Mouse (Mus musculus) limb, embryonic 14.5 days (tissue): ENCODE results near the gene Gm45808. TPM values are rescaled to one million over a fixed set of nuclear protein-coding genes. Genes with fewer than 3 reads are reported as not detected.

ENCODE experiments used
- ATAC-seq: fragments of 200-750 bp; cut with Nextera tagmentation; 2 replicates; pipeline ENCODE4 v1.8.0; 2017; ENCODE audit warnings: low read depth, moderate number of reproducible peaks, moderate TSS enrichment; ENCODE audit not compliant: low FRiP score
- DNase-seq: peaks from one replicate; pipeline ENCODE4 v3.0.0-alpha.2; 2015; ENCODE audit warnings: low spot score
- H3K27ac ChIP-seq: fragments of 300-500 bp; sonication (generic); replicated peaks from 2 replicates; pipeline ENCODE4 v1.5.1; 2014; ENCODE audit warnings: low read depth, mild to moderate bottlenecking, low read length, moderate library complexity, mixed read lengths
- H3K27me3 ChIP-seq: fragments of 300-500 bp; sonication (generic); 2 replicates; pipeline ENCODE4 v1.6.1; 2014; ENCODE audit warnings: low read length, mixed read lengths; ENCODE audit not compliant: control insufficient read depth, insufficient read depth
- H3K36me3 ChIP-seq: fragments of 300-500 bp; sonication (generic); 2 replicates; pipeline ENCODE4 v1.6.1; 2014; ENCODE audit warnings: mild to moderate bottlenecking, low read length, moderate library complexity, mixed read lengths; ENCODE audit not compliant: control insufficient read depth, insufficient read depth
- H3K4me1 ChIP-seq: fragments of 300-500 bp; sonication (generic); 2 replicates; pipeline ENCODE4 v1.6.1; 2014; ENCODE audit warnings: antibody characterized with exemption, low read length, mixed read lengths; ENCODE audit not compliant: control insufficient read depth, insufficient read depth
- H3K4me2 ChIP-seq: fragments of 300-500 bp; sonication (generic); replicated peaks from 2 replicates; pipeline ENCODE4 v1.6.1; 2014; ENCODE audit warnings: low read depth, mild to moderate bottlenecking, low read length, moderate library complexity; ENCODE audit not compliant: severe bottlenecking
- H3K4me3 ChIP-seq: fragments of 300-500 bp; sonication (generic); replicated peaks from 2 replicates; pipeline ENCODE4 v1.5.1; 2014; ENCODE audit warnings: low read length
- H3K9ac ChIP-seq: fragments of 300-500 bp; sonication (generic); 2 replicates; pipeline ENCODE4 v1.6.1; 2014; ENCODE audit warnings: mild to moderate bottlenecking, low read depth, low read length, moderate library complexity; ENCODE audit not compliant: severe bottlenecking
- H3K9me3 ChIP-seq: fragments of 300-500 bp; sonication (generic); 2 replicates; pipeline ENCODE4 v1.6.1; 2016; ENCODE audit warnings: low read length; ENCODE audit not compliant: control insufficient read depth
- POLR2A ChIP-seq: fragments of 200-500 bp; IDR thresholded peaks from 2 replicates; pipeline ENCODE4 v1.8.0; 2012; ENCODE audit warnings: inconsistent platforms, mild to moderate bottlenecking, moderate library complexity, borderline replicate concordance; ENCODE audit not compliant: insufficient read depth, insufficient read length; ENCODE audit errors: extremely low read depth
- WGBS: fragments of 180-500 bp; shearing (Covaris S2); extraction: QIAGEN DNeasy Blood & Tissue Kit; methylation state at CpG from one replicate; pipeline ENCODE4 v1.1.7; 2014; 5-methylcytosine and 5-hydroxymethylcytosine counted together
- polyA plus RNA-seq, 2 experiments: library from polyadenylated mRNA; depleted of rRNA in 1 of 2; stranded (reverse) in 1 of 2; unstranded in 1 of 2; fragments of >200 nt; fragmentation: Nextera tagmentation in 1 of 2; extraction: Ambion mirVana in 1 of 2; gene quantifications; 2 replicates each; pipeline versions ENCODE4 v1.2.1 to v1.2.3; 2012 to 2014

The Gm45808 gene
- polyA plus RNA-seq, 2 experiments: not detected

GRCm38 (mm10) chr7:45446589-45446988 is 40.0 kb downstream of the Gm45808 start:
- H3K4me3 ChIP-seq: no peak overlapping the region
- no peak overlapping the region for H3K4me2 ChIP-seq
- no peaks in the 10 kb centered on the region for H3K9me3 ChIP-seq
- no peak overlapping the region for H3K27ac ChIP-seq
- H3K27me3 ChIP-seq: no peaks in the 10 kb centered on the region
- TF ChIP-seq POLR2A: no peak
- H3K4me1 ChIP-seq: no peaks in the 10 kb centered on the region
- no peak overlapping the region for H3K9ac ChIP-seq
- no peak for ATAC-seq
- DNase-seq: no peak
- peaks cover 62% of the 10 kb centered on the region for H3K36me3 ChIP-seq

GRCm38 (mm10) chr7:45443526-45444420 is 42.8 kb downstream of the Gm45808 start:
- Histone ChIP-seq H3K4me3 (no peak overlapping the region), H3K9me3 (no peaks in the 10 kb centered on the region), H3K4me2 (no peak overlapping the region), H3K27me3 (no peaks in the 10 kb centered on the region), H3K27ac (no peak overlapping the region), H3K36me3 (peaks cover 72% of the 10 kb centered on the region), H3K4me1 (no peaks in the 10 kb centered on the region), H3K9ac (no peak overlapping the region)
- no peak for ATAC-seq
- DNase-seq: no peak
- WGBS: 84% methylated on average over 22 of the region's 22 CpGs
- no peak for TF ChIP-seq POLR2A

DNA sequence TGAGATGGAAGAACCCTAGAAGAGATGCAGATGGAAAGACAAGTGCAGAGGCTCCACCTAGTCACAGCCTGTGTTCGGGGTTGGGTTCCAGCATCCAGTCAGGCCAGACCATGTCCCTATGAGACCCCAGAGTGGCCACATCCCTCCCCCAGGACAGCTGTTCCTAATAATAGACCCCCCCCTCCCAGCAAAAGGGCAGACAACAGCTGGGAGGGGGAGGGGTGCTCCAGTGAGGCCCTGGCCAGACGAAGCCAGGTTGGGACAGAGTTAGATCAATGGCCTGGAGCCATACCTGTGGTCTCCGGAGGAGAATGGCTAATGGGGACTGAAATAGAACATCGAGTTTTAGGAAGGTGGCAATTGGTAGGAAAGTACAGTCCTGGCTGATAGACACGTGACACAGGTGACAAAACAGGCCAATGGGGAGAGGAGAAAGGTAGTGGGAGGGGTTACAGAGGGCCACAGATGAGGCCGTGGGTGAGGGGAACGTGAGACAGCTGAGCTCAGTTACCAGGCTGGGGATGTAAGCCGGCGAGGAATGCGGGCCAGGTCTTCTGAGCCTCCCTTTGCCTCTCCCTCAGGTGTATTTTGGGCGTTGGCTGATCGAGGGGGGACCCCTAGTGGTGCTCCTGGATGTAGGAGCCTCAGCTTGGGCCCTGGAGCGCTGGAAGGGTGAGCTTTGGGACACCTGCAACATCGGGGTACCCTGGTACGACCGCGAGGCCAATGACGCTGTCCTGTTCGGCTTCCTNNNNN is 48.9 kb downstream of the Gm45808 start, which contains the start of gene Ruvbl2:
TSS of gene Ruvbl2 (minus strand) at position 576 of the 756 bp plus-strand sequence.
- Histone ChIP-seq H3K27me3 (no peaks in the 10 kb centered on the region), H3K9ac (no peak within 1 kb of the TSS), H3K9me3 (no peaks in the 10 kb centered on the region), H3K27ac (no peak within 1 kb of the TSS; the same call in 1 of the 2 replicates), H3K4me3 (0 out of 2 replicates have a peak within 1 kb of the TSS, but pooled peaks have one; percentile 2), H3K36me3 (peaks cover 28% of the 10 kb centered on the region), H3K4me2 (peak within 1 kb of the TSS; percentile 36), H3K4me1 (peaks cover 37% of the 10 kb centered on the region)
- DNase-seq (no peak), ATAC-seq (no peak)
- no peak for TF ChIP-seq POLR2A
- 11% methylated on average over 18 of the region's 19 CpGs for WGBS

DNA sequence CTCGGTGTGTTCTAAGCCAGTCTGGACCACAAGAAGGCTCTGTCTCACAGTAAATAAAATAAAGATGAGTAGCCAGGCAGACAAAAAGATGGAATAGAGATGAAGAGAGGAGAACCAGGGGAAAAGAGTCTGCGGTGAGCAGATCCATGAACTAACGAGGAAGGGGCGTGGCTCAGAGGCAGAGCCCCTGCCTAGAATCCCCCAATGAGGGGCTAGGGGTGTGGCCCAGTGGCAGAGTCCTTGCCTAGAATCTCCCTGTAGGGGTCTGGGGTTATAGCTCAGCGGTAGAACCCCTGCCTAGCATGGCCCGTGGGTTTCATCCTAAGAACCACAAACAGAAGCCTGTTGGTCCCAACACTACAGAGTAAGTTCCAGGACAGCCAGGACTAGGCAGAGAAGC is 49.6 kb downstream of the Gm45808 start:
- Histone ChIP-seq H3K4me3 (no peak overlapping the region), H3K4me1 (peaks cover 37% of the 10 kb centered on the region)
- ATAC-seq: no peak

DNA sequence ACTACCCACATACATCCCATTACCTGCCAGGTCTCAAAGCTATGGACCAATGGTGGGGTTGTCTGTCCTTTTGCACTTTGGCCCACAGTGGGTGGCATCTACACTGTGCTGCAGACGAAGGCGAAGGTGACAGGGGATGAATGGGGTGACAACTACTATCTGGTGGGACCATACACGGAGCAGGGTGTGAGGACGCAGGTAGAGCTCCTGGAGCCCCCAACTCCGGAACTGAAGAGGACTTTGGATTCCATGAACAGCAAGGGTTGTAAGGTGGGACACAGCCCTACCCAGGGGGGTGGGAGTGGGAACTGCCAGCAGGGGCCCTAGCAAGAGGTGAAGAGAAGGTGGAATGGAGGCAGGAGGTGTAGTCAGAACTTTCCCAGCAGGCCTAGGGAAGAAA is 50.2 kb downstream of the Gm45808 start:
- 0 out of 2 replicates have a peak overlapping the region, but pooled peaks have one; percentile 80 for H3K4me2 ChIP-seq
- H3K4me1 ChIP-seq: peaks cover 37% of the 10 kb centered on the region
- no peaks in the 10 kb centered on the region for H3K27me3 ChIP-seq
- no peak overlapping the region for H3K27ac ChIP-seq
- no peak overlapping the region for H3K4me3 ChIP-seq
- no peak for DNase-seq
- H3K9me3 ChIP-seq: no peaks in the 10 kb centered on the region
- TF ChIP-seq POLR2A: no peak
- 89% methylated on average over 5 of the region's 5 CpGs for WGBS
- no peak overlapping the region for H3K9ac ChIP-seq
- H3K36me3 ChIP-seq: peaks cover 28% of the 10 kb centered on the region
- ATAC-seq: no peak

More for the DNA sequence above, 49.6 kb downstream of the Gm45808 start:
- DNase-seq: no peak
- H3K27me3 ChIP-seq: no peaks in the 10 kb centered on the region
- H3K36me3 ChIP-seq: peaks cover 26% of the 10 kb centered on the region
- WGBS: 22% methylated on average over 6 of the region's 6 CpGs
- H3K9ac ChIP-seq: no peak overlapping the region
- no peaks in the 10 kb centered on the region for H3K9me3 ChIP-seq
- H3K4me2 ChIP-seq: peak overlapping the region; percentile 23
- H3K27ac ChIP-seq: no peak overlapping the region
- TF ChIP-seq POLR2A: no peak
